Mouse (Mus musculus) spleen, postnatal 4 days (tissue): ENCODE data around the gene Erf.

ENCODE experiments used
- DNase-seq, 2 experiments: peaks; one replicate each; pipeline ENCODE4 v3.0.0; 2022; ENCODE audit warnings: low spot score in 2 of 2

Gene Erf

GRCm38 (mm10) chr7:25281166-25281733 is 30.7 kb upstream of the Erf start:
- DNase-seq = peak; percentile 17 to 66

DNA sequence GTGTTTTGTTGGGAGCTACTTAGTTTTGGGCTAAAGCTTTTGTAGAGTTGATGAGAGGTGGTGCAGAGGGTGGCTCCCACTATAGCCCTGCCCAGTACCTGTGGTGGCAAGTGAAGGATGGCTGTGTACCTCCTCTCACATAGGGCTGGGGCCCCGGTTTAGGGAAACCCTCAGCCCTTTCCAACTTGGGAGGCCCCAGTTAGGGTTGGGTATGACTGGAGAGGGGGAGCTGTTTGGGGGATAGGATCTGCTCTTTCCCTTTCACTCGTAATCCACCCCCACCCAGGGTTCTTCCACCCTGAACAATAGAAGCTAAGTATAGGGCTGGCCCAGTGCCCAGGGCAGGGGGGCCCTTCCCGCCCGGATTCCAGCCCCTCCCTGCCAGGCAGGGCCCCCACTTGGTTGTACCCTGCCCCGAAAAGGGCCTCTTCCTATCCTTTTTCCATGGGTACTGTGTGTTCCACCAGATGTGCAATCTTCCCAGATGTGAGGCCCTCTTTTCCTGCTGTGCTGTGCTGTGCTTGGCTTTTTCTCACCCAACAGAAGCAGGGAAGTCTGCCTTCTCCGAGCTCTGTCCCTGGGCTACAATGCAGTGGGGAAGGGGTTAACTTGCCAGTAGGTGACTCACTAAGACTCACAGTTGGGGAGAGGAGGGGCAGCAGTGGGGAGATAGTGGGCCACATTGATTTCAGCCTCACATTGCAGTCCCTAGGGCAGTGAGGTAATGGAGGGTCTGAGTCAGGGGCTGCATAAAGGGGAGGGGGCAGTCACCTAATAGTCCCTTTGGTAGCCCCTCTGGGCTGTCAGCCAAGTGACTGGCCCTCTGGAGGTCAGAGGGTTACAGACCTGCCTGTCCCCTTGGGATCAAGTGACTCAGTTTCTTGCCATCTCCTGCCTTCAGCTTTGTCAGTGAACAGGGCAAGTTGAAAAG is 29.6 kb upstream of the Erf start:
- DNase-seq = peak; percentile 23 to 73

GRCm38 (mm10) chr7:25279076-25279860 is 28.7 kb upstream of the Erf start:
- peak; percentile 82 to 90 for DNase-seq

GRCm38 (mm10) chr7:25278341-25279075 is 27.9 kb upstream of the Erf start:
- DNase-seq = peak; percentile 86 to 89

GRCm38 (mm10) chr7:25277998-25278340 is 27.4 kb upstream of the Erf start:
- no peak for DNase-seq

DNA sequence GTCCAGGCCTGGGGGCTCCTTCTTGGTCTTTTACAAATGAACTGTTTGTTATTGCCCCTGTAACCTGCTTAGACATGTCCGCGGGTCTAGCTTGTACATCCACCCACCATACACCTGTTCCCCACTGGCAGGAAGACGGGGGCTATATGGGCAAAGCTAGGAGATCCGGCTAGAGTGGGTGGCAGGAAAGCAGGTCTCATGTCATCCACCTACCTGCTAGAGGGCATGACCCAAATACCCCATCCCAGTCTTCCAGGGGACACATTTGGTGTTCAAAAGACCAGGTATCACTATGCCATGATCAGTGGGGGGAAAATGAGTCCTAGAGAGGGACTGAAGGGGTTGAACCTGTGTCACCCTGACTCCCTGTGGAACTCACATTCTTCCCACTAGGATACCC is 26.8 kb upstream of the Erf start:
- peak in 1 of 2 experiments; percentile 59 for DNase-seq

GRCm38 (mm10) chr7:25275555-25276298 is 25.2 kb upstream of the Erf start:
- DNase-seq = peak in 1 of 2 experiments; percentile 58

- DNase-seq = peak in 1 of 2 experiments; percentile 62
These were observed 24.4 kb upstream of the Erf start for GRCm38 (mm10) chr7:25274996-25275395.

DNA sequence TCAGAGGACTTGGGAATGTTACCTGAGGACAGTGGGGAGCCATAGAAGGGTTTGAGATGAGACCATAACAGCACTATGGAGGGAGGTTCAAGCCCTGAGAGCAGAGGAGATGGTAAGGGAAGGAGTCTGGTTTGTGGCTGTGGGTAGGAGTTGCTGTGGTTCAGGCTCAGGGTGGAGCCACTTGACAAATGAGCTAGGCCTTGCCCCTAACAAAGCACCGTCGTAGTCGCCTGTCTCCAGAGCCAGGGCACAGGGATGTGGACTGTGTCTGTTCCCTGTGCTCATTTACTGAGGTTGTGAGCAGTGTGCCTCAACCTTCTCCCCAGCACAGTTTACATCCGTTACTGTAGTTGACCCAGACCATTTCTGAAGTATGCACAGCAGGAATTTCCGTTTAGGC is 24.0 kb upstream of the Erf start:
- DNase-seq = peak; percentile 36 to 67

DNA sequence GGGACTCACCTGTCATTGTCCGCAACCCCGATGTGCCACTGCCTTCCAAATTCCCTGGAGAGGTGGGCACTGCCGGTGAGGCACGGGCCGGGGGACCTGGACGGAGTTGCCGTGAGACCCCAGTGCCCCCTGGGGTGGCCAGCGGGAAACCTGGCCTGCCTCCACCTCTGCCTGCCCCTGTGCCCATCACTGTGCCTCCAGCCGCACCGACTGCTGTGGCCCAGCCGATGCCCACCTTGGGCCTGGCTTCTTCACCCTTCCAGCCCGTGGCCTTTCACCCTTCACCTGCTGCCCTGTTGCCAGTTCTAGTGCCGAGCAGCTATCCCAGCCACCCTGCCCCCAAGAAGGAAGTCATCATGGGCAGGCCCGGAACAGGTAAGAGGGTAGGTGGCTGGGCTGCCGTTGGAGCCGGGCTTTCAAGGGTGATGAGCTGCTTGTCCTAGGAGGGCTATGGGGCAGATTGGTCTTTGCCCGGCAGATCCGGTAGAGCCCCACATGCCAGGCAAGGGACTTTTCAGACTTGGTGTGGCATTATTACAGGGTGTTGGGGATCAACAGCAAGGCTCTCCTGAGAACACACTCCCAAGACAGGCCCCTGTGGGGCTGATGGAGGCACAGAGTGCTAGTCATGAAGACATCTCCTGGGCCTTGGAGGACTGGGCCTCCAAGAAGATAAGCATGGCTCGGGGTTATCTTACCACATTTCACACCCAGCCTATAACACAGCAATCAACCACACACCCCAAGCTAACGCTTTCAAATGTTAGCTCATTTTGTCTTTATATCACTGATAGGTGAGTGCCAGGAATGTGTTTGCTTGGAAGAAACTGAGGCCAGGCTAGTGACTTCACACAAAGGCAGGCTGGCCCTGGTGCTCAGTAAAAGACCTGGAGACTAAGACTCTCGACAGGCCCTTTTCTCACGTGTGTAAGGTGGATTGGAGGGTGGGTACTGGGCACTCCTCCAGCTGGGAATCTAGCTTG is 23.0 kb upstream of the Erf start:
- peak; percentile 38 to 69 for DNase-seq

DNA sequence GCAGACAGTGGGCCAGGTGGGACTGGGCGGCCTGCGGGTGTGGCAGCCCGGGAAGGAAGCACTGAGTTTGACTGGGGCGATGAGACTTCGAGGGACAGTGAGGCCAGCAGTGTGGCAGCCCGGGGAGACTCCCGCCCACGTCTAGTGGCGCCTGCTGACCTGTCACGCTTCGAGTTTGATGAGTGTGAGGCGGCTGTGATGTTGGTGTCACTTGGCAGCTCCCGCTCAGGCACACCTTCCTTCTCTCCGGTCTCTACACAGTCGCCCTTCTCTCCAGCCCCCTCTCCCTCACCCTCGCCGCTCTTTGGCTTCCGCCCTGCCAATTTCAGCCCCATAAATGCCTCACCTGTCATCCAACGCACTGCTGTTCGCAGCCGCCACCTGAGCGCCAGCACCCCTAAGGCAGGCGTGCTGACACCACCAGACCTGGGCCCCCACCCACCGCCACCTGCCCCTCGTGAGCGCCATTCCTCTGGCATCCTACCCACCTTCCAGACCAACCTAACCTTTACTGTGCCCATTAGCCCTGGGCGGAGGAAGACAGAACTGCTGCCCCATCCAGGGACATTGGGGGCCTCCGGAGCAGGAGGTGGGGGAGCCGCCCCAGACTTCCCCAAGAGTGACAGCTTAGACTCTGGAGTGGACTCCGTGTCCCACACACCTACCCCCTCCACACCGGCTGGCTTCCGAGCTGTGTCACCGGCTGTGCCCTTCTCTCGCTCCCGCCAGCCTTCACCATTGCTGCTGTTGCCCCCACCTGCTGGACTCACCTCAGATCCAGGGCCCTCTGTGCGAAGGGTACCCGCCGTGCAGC is 22.1 kb upstream of the Erf start:
- peak; percentile 13 to 69 for DNase-seq

- peak; percentile 21 to 66 for DNase-seq
These were observed 21.3 kb upstream of the Erf start for GRCm38 (mm10) chr7:25271651-25272444.

GRCm38 (mm10) chr7:25270652-25271633 is 20.4 kb upstream of the Erf start:
- peak; percentile 20 to 67 for DNase-seq

- peak; percentile 20 to 64 for DNase-seq
These were observed 19.1 kb upstream of the Erf start for GRCm38 (mm10) chr7:25269545-25270271.

DNA sequence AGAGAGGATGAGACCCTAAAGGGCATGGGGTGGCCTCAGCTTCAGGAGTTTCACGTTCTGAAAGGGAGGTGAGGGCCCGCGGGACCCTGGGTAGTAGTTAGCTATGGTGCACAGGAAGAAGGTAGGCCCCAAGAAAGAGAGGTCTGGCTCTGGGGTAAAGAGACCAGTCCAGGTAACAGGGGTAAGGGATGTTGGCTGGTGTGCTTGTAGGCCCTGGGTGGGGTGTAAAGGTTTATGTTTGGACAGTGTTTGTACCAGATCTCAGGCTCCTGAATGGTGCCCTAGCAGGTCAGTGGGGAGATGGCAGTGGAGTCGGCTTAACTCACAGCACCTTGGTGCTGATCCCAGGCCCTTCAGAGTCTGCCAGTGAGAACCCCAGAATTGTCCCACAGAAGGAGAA is 18.5 kb upstream of the Erf start:
- DNase-seq = peak; percentile 19 to 70

- DNase-seq = no peak
These were observed 18.0 kb upstream of the Erf start for GRCm38 (mm10) chr7:25268588-25268987.
